Mouse (Mus musculus) limb, embryonic 15.5 days (tissue): Measurements from ENCODE around the gene Cby3. TPM values are rescaled to one million over a fixed set of nuclear protein-coding genes. Genes with fewer than 3 reads are reported as not detected.
"Not testable (repeated sequence)": the region's sequence is repeated elsewhere in the genome, so short reads cannot be mapped to it uniquely, and the experiment has no call there.

Experiments
- ATAC-seq: fragments of 200-750 bp; cut with Nextera tagmentation; 2 replicates; pipeline ENCODE4 v1.8.0; 2017; ENCODE audit warnings: low read depth, moderate TSS enrichment; ENCODE audit not compliant: insufficient number of reproducible peaks, low FRiP score, low TSS enrichment
- H3K27ac ChIP-seq: fragments of 300-500 bp; sonication (generic); 2 replicates; pipeline ENCODE4 v1.5.1; 2015; ENCODE audit warnings: moderate library complexity, mild to moderate bottlenecking, inconsistent platforms
- H3K27me3 ChIP-seq: fragments of 300-500 bp; sonication (generic); 2 replicates; pipeline ENCODE4 v1.6.1; 2015; ENCODE audit warnings: inconsistent platforms
- H3K36me3 ChIP-seq: fragments of 300-500 bp; sonication (generic); 2 replicates; pipeline ENCODE4 v1.6.1; 2015; ENCODE audit warnings: inconsistent platforms
- H3K4me1 ChIP-seq: fragments of 300-500 bp; sonication (generic); 2 replicates; pipeline ENCODE4 v1.6.1; 2015; ENCODE audit warnings: inconsistent platforms
- H3K4me2 ChIP-seq: fragments of 300-500 bp; sonication (generic); 2 replicates; pipeline ENCODE4 v1.6.1; 2015; ENCODE audit warnings: mild to moderate bottlenecking, inconsistent platforms
- H3K4me3 ChIP-seq: fragments of 300-500 bp; sonication (generic); 2 replicates; pipeline ENCODE4 v1.5.1; 2015; ENCODE audit warnings: mild to moderate bottlenecking, inconsistent platforms
- H3K9ac ChIP-seq: fragments of 300-500 bp; sonication (generic); 2 replicates; pipeline ENCODE4 v1.6.1; 2015; ENCODE audit warnings: inconsistent platforms
- H3K9me3 ChIP-seq: fragments of 300-500 bp; sonication (generic); 2 replicates; pipeline ENCODE4 v1.6.1; 2016; ENCODE audit warnings: inconsistent platforms
- WGBS: fragments of 180-500 bp; shearing (Covaris S2); methylation state at CpG from one replicate; pipeline ENCODE4 v1.1.7; 2015; 5-methylcytosine and 5-hydroxymethylcytosine counted together
- polyA plus RNA-seq: library from polyadenylated mRNA; unstranded; fragments of >200 nt; fragmentation: Nextera tagmentation; extraction: Ambion mirVana; gene quantifications from 2 replicates; pipeline ENCODE4 v1.2.1, GENCODE M21; 2015

The Cby3 gene
- polyA plus RNA-seq, 1 experiment from 2014 or later: 0.37 TPM

GRCm38 (mm10) chr11:50333181-50333580 is 21.1 kb upstream of the Cby3 start:
- Histone ChIP-seq H3K4me2 (no peak overlapping the region), H3K4me3 (no peak overlapping the region), H3K9me3 (no peaks in the 10 kb centered on the region), H3K36me3 (no peaks in the 10 kb centered on the region), H3K9ac (no peak overlapping the region), H3K27me3 (no peaks in the 10 kb centered on the region), H3K27ac (no peak overlapping the region), H3K4me1 (no peaks in the 10 kb centered on the region)
- no peak for ATAC-seq
- WGBS: 86% methylated on average over 3 of the region's 3 CpGs

GRCm38 (mm10) chr11:50336126-50336525 is 18.1 kb upstream of the Cby3 start:
- H3K27me3 ChIP-seq: no peaks in the 10 kb centered on the region
- no peak overlapping the region for H3K9ac ChIP-seq
- no peak overlapping the region for H3K4me2 ChIP-seq
- WGBS: 35% methylated on average over 1 of the region's 1 CpGs
- H3K9me3 ChIP-seq: no peaks in the 10 kb centered on the region
- H3K4me3 ChIP-seq: no peak overlapping the region
- no peaks in the 10 kb centered on the region for H3K4me1 ChIP-seq
- H3K27ac ChIP-seq: no peak overlapping the region
- no peak for ATAC-seq
- no peaks in the 10 kb centered on the region for H3K36me3 ChIP-seq

GRCm38 (mm10) chr11:50336891-50337290 is 17.4 kb upstream of the Cby3 start:
- no peak for ATAC-seq
- H3K9me3 ChIP-seq: no peaks in the 10 kb centered on the region
- H3K9ac ChIP-seq: no peak overlapping the region
- H3K36me3 ChIP-seq: no peaks in the 10 kb centered on the region
- WGBS: 68% methylated on average over 4 of the region's 4 CpGs
- H3K4me2 ChIP-seq: no peak overlapping the region
- H3K27me3 ChIP-seq: no peaks in the 10 kb centered on the region
- H3K4me3 ChIP-seq: no peak overlapping the region
- no peak overlapping the region for H3K27ac ChIP-seq
- H3K4me1 ChIP-seq: no peaks in the 10 kb centered on the region

- WGBS: 81% methylated on average over 4 of the region's 4 CpGs
Measured at GRCm38 (mm10) chr11:50345486-50345885, 8.8 kb upstream of the Cby3 start.

GRCm38 (mm10) chr11:50346256-50347032 is 7.8 kb upstream of the Cby3 start:
- Histone ChIP-seq H3K9ac (no peak overlapping the region), H3K4me1 (no peaks in the 10 kb centered on the region), H3K9me3 (no peaks in the 10 kb centered on the region), H3K36me3 (no peaks in the 10 kb centered on the region), H3K27ac (no peak overlapping the region), H3K4me2 (no peak overlapping the region), H3K4me3 (no peak overlapping the region), H3K27me3 (no peaks in the 10 kb centered on the region)
- ATAC-seq: no peak
- 86% methylated on average over 9 of the region's 9 CpGs for WGBS

More at GRCm38 (mm10) chr11:50345486-50345885, 8.8 kb upstream of the Cby3 start:
- no peak overlapping the region for H3K9ac ChIP-seq
- H3K4me1 ChIP-seq: no peaks in the 10 kb centered on the region
- H3K36me3 ChIP-seq: no peaks in the 10 kb centered on the region
- H3K27ac ChIP-seq: no peak overlapping the region
- no peak overlapping the region for H3K4me2 ChIP-seq
- no peak overlapping the region for H3K4me3 ChIP-seq
- ATAC-seq: no peak
- H3K27me3 ChIP-seq: no peaks in the 10 kb centered on the region
- H3K9me3 ChIP-seq: no peaks in the 10 kb centered on the region

- ATAC-seq: no peak
Measured at GRCm38 (mm10) chr11:50352177-50352576, 2.1 kb upstream of the Cby3 start.

GRCm38 (mm10) chr11:50354851-50355250 is 589 bp downstream of the Cby3 start:
- Histone ChIP-seq H3K27ac (no peak overlapping the region), H3K9ac (no peak overlapping the region), H3K4me1 (peaks cover 8% of the 10 kb centered on the region), H3K4me2 (no peak overlapping the region), H3K36me3 (no peaks in the 10 kb centered on the region), H3K9me3 (no peaks in the 10 kb centered on the region), H3K4me3 (no peak overlapping the region), H3K27me3 (no peaks in the 10 kb centered on the region)
- 48% methylated on average over 3 of the region's 3 CpGs for WGBS
- no peak for ATAC-seq

More at GRCm38 (mm10) chr11:50352177-50352576, 2.1 kb upstream of the Cby3 start:
- no peak overlapping the region for H3K27ac ChIP-seq
- WGBS: 55% methylated on average over 2 of the region's 2 CpGs
- no peaks in the 10 kb centered on the region for H3K27me3 ChIP-seq
- no peaks in the 10 kb centered on the region for H3K4me1 ChIP-seq
- no peak overlapping the region for H3K4me2 ChIP-seq
- H3K4me3 ChIP-seq: no peak overlapping the region
- no peaks in the 10 kb centered on the region for H3K36me3 ChIP-seq
- no peaks in the 10 kb centered on the region for H3K9me3 ChIP-seq
- no peak overlapping the region for H3K9ac ChIP-seq

GRCm38 (mm10) chr11:50355395-50355794 is 1.1 kb downstream of the Cby3 start:
- ATAC-seq: no peak
- Histone ChIP-seq H3K4me1 (peaks cover 8% of the 10 kb centered on the region), H3K4me2 (no peak overlapping the region), H3K36me3 (no peaks in the 10 kb centered on the region), H3K9me3 (no peaks in the 10 kb centered on the region), H3K9ac (no peak overlapping the region), H3K27me3 (no peaks in the 10 kb centered on the region), H3K27ac (no peak overlapping the region), H3K4me3 (no peak overlapping the region)
- 54% methylated on average over 1 of the region's 1 CpGs for WGBS

GRCm38 (mm10) chr11:50358950-50359861 is 4.9 kb downstream of the Cby3 start:
- Histone ChIP-seq H3K9ac (peak overlapping the region; percentile 42), H3K36me3 (no peaks in the 10 kb centered on the region), H3K27me3 (no peaks in the 10 kb centered on the region), H3K9me3 (no peaks in the 10 kb centered on the region), H3K27ac (no peak overlapping the region), H3K4me1 (peaks cover 8% of the 10 kb centered on the region), H3K4me3 (peak overlapping the region; percentile 58), H3K4me2 (peak overlapping the region; percentile 90)
- ATAC-seq: 0 out of 2 replicates have a peak, but pooled peaks have one; percentile 48
- WGBS: 1% methylated on average over 74 of the region's 74 CpGs

- not testable (repeated sequence) for H3K9me3 ChIP-seq, H3K4me3 ChIP-seq, H3K27me3 ChIP-seq, H3K4me2 ChIP-seq, H3K9ac ChIP-seq, H3K36me3 ChIP-seq, H3K4me1 ChIP-seq, ATAC-seq, H3K27ac ChIP-seq
- WGBS: 76% methylated on average over 1 of the region's 1 CpGs
Measured at GRCm38 (mm10) chr11:50361282-50361681, 7.0 kb downstream of the Cby3 start.

GRCm38 (mm10) chr11:50364548-50364947 is 10.3 kb downstream of the Cby3 start:
- no peak overlapping the region for H3K9ac ChIP-seq
- ATAC-seq: no peak
- no peak overlapping the region for H3K27ac ChIP-seq
- 0 out of 2 replicates have a peak, but pooled peaks cover 1% of the 10 kb centered on the region for H3K4me1 ChIP-seq
- H3K4me3 ChIP-seq: no peak overlapping the region
- 3% methylated on average over 4 of the region's 4 CpGs for WGBS
- no peaks in the 10 kb centered on the region for H3K9me3 ChIP-seq
- no peak overlapping the region for H3K4me2 ChIP-seq
- no peaks in the 10 kb centered on the region for H3K27me3 ChIP-seq
- no peaks in the 10 kb centered on the region for H3K36me3 ChIP-seq

- no peaks in the 10 kb centered on the region for H3K27me3 ChIP-seq
- no peak overlapping the region for H3K4me2 ChIP-seq
- no peaks in the 10 kb centered on the region for H3K4me1 ChIP-seq
- H3K9me3 ChIP-seq: no peaks in the 10 kb centered on the region
- H3K36me3 ChIP-seq: no peaks in the 10 kb centered on the region
- no peak overlapping the region for H3K4me3 ChIP-seq
- no peak overlapping the region for H3K9ac ChIP-seq
- no peak for ATAC-seq
- no peak overlapping the region for H3K27ac ChIP-seq
Measured at GRCm38 (mm10) chr11:50365322-50365721, 11.1 kb downstream of the Cby3 start.
